Mouse (Mus musculus) CD4-positive, CD25-positive, alpha-beta regulatory T cell, adult 4 months (primary cell): ENCODE measurements around the gene Nt5c2. TPM values are rescaled to one million over a fixed set of nuclear protein-coding genes. Genes with fewer than 3 reads are reported as not detected.

Source experiments
- ATAC-seq: one replicate; pipeline ENCODE4 v1.8.0; 2017
- polyA plus RNA-seq, 2 experiments: library from polyadenylated mRNA; unstranded; fragments of 100-300 nt; shearing (Covaris generic); gene quantifications; one replicate each; pipeline ENCODE4 v1.2.1; 2017

The Nt5c2 gene
- polyA plus RNA-seq, 2 experiments from 2014 or later: 38.0 to 42.2 TPM

- ATAC-seq: no peak
Measured at GRCm38 (mm10) chr19:46837290-46838079, 177.5 kb downstream of the Nt5c2 start.

GRCm38 (mm10) chr19:46836085-46836484, 178.9 kb downstream of the Nt5c2 start:
- ATAC-seq: no peak

GRCm38 (mm10) chr19:46835339-46835738, 179.6 kb downstream of the Nt5c2 start:
- ATAC-seq: no peak

GRCm38 (mm10) chr19:46834301-46834700, 180.7 kb downstream of the Nt5c2 start:
- no peak for ATAC-seq

Other genes starting within 250 kb of the Nt5c2 start
- gene Ina, start 455 bp downstream of the Nt5c2 start, polyA plus RNA-seq: not detected
- 1 to 10 TPM; 7.4 to 8.9 TPM for gene Pcgf6, start 35.8 kb upstream of the Nt5c2 start, polyA plus RNA-seq
- gene Taf5, start 52.6 kb upstream of the Nt5c2 start, polyA plus RNA-seq: 1 to 10 TPM; 2.0 to 2.8 TPM
- 100 to 1,000 TPM; 175 to 307 TPM for gene Usmg5, start 75.5 kb upstream of the Nt5c2 start, polyA plus RNA-seq
- 1 to 10 TPM; 7.9 to 9.4 TPM for gene Pdcd11, start 75.6 kb upstream of the Nt5c2 start, polyA plus RNA-seq
- 10 to 100 TPM; 13.0 to 27.1 TPM for gene Calhm2, start 123.1 kb upstream of the Nt5c2 start, polyA plus RNA-seq
- not detected for gene Calhm1, start 129.1 kb upstream of the Nt5c2 start, polyA plus RNA-seq
- gene Calhm3, start 142.6 kb upstream of the Nt5c2 start, polyA plus RNA-seq: not detected
- gene Neurl1a, start 163.7 kb upstream of the Nt5c2 start, polyA plus RNA-seq: under 1 TPM; 0.20 to 0.47 TPM